Mouse (Mus musculus) cerebellum, postnatal 14 days (tissue): Measurements from ENCODE around the gene Zfp536.

Source experiments
- DNase-seq, 2 experiments: peaks; one replicate each; pipeline ENCODE4 v3.0.0; 2021; ENCODE audit warnings: mixed read lengths in 2 of 2

The Zfp536 gene

GRCm38 (mm10) chr7:37548805-37549204 lies 224.6 kb downstream of the Zfp536 start:
- DNase-seq: peak in 1 of 2 experiments; percentile 41

- DNase-seq: no peak
These were observed 229.4 kb downstream of the Zfp536 start for GRCm38 (mm10) chr7:37544011-37544410.

- no peak for DNase-seq
These were observed 230.5 kb downstream of the Zfp536 start for GRCm38 (mm10) chr7:37542951-37543350.

- no peak for DNase-seq
These were observed 242.3 kb downstream of the Zfp536 start for GRCm38 (mm10) chr7:37531166-37531565.

- DNase-seq: peak; percentile 37 to 41
These were observed 245.1 kb downstream of the Zfp536 start for GRCm38 (mm10) chr7:37528311-37528710.

- peak; percentile 72 to 84 for DNase-seq
These were observed 245.6 kb downstream of the Zfp536 start for GRCm38 (mm10) chr7:37527890-37528289.

- DNase-seq: no peak
These were observed 252.0 kb downstream of the Zfp536 start for GRCm38 (mm10) chr7:37521407-37521806.

GRCm38 (mm10) chr7:37510933-37511675 lies 262.3 kb downstream of the Zfp536 start:
- DNase-seq: no peak

GRCm38 (mm10) chr7:37509700-37510099 lies 263.7 kb downstream of the Zfp536 start:
- no peak for DNase-seq

GRCm38 (mm10) chr7:37505548-37505947 lies 267.9 kb downstream of the Zfp536 start:
- DNase-seq: no peak

GRCm38 (mm10) chr7:37505096-37505495 lies 268.3 kb downstream of the Zfp536 start:
- no peak for DNase-seq

- no peak for DNase-seq
These were observed 274.6 kb downstream of the Zfp536 start for GRCm38 (mm10) chr7:37498881-37499280.

- no peak for DNase-seq
These were observed 276.9 kb downstream of the Zfp536 start for GRCm38 (mm10) chr7:37496491-37496890.

GRCm38 (mm10) chr7:37490312-37490711 lies 283.1 kb downstream of the Zfp536 start:
- no peak for DNase-seq

- DNase-seq: no peak
These were observed 288.5 kb downstream of the Zfp536 start for GRCm38 (mm10) chr7:37484946-37485345.

- peak; percentile 43 to 67 for DNase-seq
These were observed 290.9 kb downstream of the Zfp536 start for GRCm38 (mm10) chr7:37482564-37482963.

GRCm38 (mm10) chr7:37481165-37481564 lies 292.3 kb downstream of the Zfp536 start:
- DNase-seq: no peak

- DNase-seq: no peak
These were observed 296.1 kb downstream of the Zfp536 start for GRCm38 (mm10) chr7:37477309-37477708.

GRCm38 (mm10) chr7:37475485-37475884 lies 298.0 kb downstream of the Zfp536 start:
- DNase-seq: no peak

- no peak for DNase-seq
These were observed 299.2 kb downstream of the Zfp536 start for GRCm38 (mm10) chr7:37474284-37474683.

- DNase-seq: no peak
These were observed 299.9 kb downstream of the Zfp536 start for GRCm38 (mm10) chr7:37473311-37474084.

- DNase-seq: peak; percentile 24 to 44
These were observed 301.7 kb downstream of the Zfp536 start for GRCm38 (mm10) chr7:37471726-37472125.

- DNase-seq: peak in 1 of 2 experiments; percentile 16
These were observed 306.8 kb downstream of the Zfp536 start for GRCm38 (mm10) chr7:37466477-37467243.
